Comparison of ENCODE assay signal across 11 mouse cellular contexts in genomic region chr6:91752884-91753283, GRCm38 (mm10).
DNase-seq lines count a peak whose midpoint lies in the region; ATAC-seq and TF ChIP-seq lines count a peak whose summit lies in the region.
"Had no signal": no experiment of that assay in that cellular context is flagged by ENCODE, and none has a peak within 500 bp of the region (broad histone marks: within the 10 kb centered on the region; RNA-seq: fewer than 3 reads in every experiment).

No protein-coding gene starts in this region.

- H3K36me3 ChIP-seq in heart, adult 2 months (ENCODE audit: control insufficient read depth, insufficient read depth, low read length), result peaks cover 4% of the 10 kb centered on the region
- H3K36me3 ChIP-seq in liver, embryonic 12.5 days, result peaks cover 86% of the 10 kb centered on the region
- H3K36me3 ChIP-seq in liver, embryonic 11.5 days (ENCODE audit: control insufficient read depth, insufficient read depth, low read length), result peaks cover 20% of the 10 kb centered on the region
- H3K36me3 ChIP-seq in heart, embryonic 16.5 days (ENCODE audit: control insufficient read depth, insufficient read depth), result peaks cover 41% of the 10 kb centered on the region

- H3K27ac ChIP-seq in heart, adult 2 months, result peak overlapping the region; percentile 56
- H3K27ac ChIP-seq in liver, embryonic 12.5 days, result 0 out of 2 replicates have a peak overlapping the region, but pooled peaks have one; percentile 4
- H3K27ac ChIP-seq in liver, embryonic 11.5 days (ENCODE audit: low read depth, low read length), result no peak overlapping the region
- peak overlapping the region; percentile 56 for H3K27ac ChIP-seq in heart, embryonic 16.5 days (ENCODE audit: low read length)

- no peak for TF ChIP-seq POLR2A in heart, adult 2 months (IDR thresholded peaks at IDR 0.05; ENCODE audit: insufficient read depth, low read depth, low read length)

- no peak for ATAC-seq in liver, embryonic 12.5 days
- ATAC-seq in liver, embryonic 11.5 days (replicated peaks; ENCODE audit: low FRiP score), result no peak
- ATAC-seq in heart, embryonic 16.5 days (replicated peaks; ENCODE audit: extremely low read depth, insufficient read depth, low FRiP score), result peak; percentile 53

- TF ChIP-seq EP300 in heart, adult 2 months (IDR thresholded peaks at IDR 0.05; ENCODE audit: insufficient read depth, low read depth, low read length), result no peak

- intact Hi-C loops in heart, adult 2 months (cut with DNase I), result no loop called here
- intact Hi-C loops in heart, postnatal 14 days (cut with DNase I), result no loop called here
- intact Hi-C loops in gastrocnemius, postnatal 36 days (cut with DNase I), result no loop called here

- WGBS in heart, adult 2 months, result 39% methylated on average over 8 of the region's 8 CpGs
- 74% methylated on average over 8 of the region's 8 CpGs for WGBS in liver, embryonic 12.5 days (ENCODE audit: insufficient replicate concordance)
- 78% methylated on average over 8 of the region's 8 CpGs for WGBS in liver, embryonic 11.5 days
- 59% methylated on average over 8 of the region's 8 CpGs for WGBS in heart, embryonic 16.5 days

- H3K9ac ChIP-seq in heart, adult 2 months (ENCODE audit: low read depth, low read length), result 0 out of 2 replicates have a peak overlapping the region, but pooled peaks have one; percentile 2
- H3K9ac ChIP-seq in liver, embryonic 12.5 days, result no peak overlapping the region
- no peak overlapping the region for H3K9ac ChIP-seq in liver, embryonic 11.5 days (ENCODE audit: low read depth, low read length)
- no peak overlapping the region for H3K9ac ChIP-seq in heart, embryonic 16.5 days (ENCODE audit: low read length)

- no peaks in the 10 kb centered on the region for H3K9me3 ChIP-seq in liver, embryonic 12.5 days (replicated peaks)
- no peaks in the 10 kb centered on the region for H3K9me3 ChIP-seq in liver, embryonic 11.5 days (ENCODE audit: control insufficient read depth, low read length)
- no peaks in the 10 kb centered on the region; the same call in 1 of the 2 replicates for H3K9me3 ChIP-seq in heart, embryonic 16.5 days (replicated peaks; ENCODE audit: control insufficient read depth, low read length)

- DNase-seq in heart, adult 2 months, result no peak
- no peak for DNase-seq in heart, postnatal 14 days
- no peak for DNase-seq in liver, embryonic 11.5 days (ENCODE audit: low spot score)
- peak; percentile 78 to 87 for DNase-seq in kidney, postnatal 36 days
- DNase-seq in gastrocnemius, adult 8-10 months (ENCODE audit: low spot score in 2 of 2), result no peak
- DNase-seq in gastrocnemius, postnatal 36 days, result no peak
- DNase-seq: cerebellum, adult 11 months; lung, postnatal 36 days; thymus, adult 2 months had no signal

- no peak for TF ChIP-seq CTCF in heart, adult 2 months (IDR thresholded peaks at IDR 0.05)

- no peaks in the 10 kb centered on the region for H3K79me2 ChIP-seq in heart, adult 2 months (replicated peaks; ENCODE audit: control insufficient read depth, insufficient read depth, low read length)

- H3K4me2 ChIP-seq in liver, embryonic 12.5 days, result no peak overlapping the region
- no peak overlapping the region for H3K4me2 ChIP-seq in liver, embryonic 11.5 days
- no peak overlapping the region for H3K4me2 ChIP-seq in heart, embryonic 16.5 days (ENCODE audit: low read depth, low read length)

- no peak overlapping the region for H3K4me3 ChIP-seq in heart, adult 2 months
- H3K4me3 ChIP-seq in liver, embryonic 12.5 days, result no peak overlapping the region
- H3K4me3 ChIP-seq in liver, embryonic 11.5 days (ENCODE audit: low read depth, low read length), result no peak overlapping the region
- H3K4me3 ChIP-seq in heart, embryonic 16.5 days (ENCODE audit: low read length), result no peak overlapping the region

- H3K27me3 ChIP-seq in heart, adult 2 months (ENCODE audit: control insufficient read depth, insufficient read depth, low read length), result no peaks in the 10 kb centered on the region
- no peaks in the 10 kb centered on the region for H3K27me3 ChIP-seq in liver, embryonic 12.5 days (replicated peaks)
- no peaks in the 10 kb centered on the region for H3K27me3 ChIP-seq in liver, embryonic 11.5 days (replicated peaks; ENCODE audit: control insufficient read depth, insufficient read depth, low read length)
- H3K27me3 ChIP-seq in heart, embryonic 16.5 days (ENCODE audit: control insufficient read depth, insufficient read depth, low read length), result no peaks in the 10 kb centered on the region

- peaks cover 10% of the 10 kb centered on the region for H3K4me1 ChIP-seq in heart, adult 2 months (ENCODE audit: control insufficient read depth, insufficient read depth, low read length)
- H3K4me1 ChIP-seq in liver, embryonic 12.5 days, result no peaks in the 10 kb centered on the region; the same call in 1 of the 2 replicates
- no peaks in the 10 kb centered on the region for H3K4me1 ChIP-seq in liver, embryonic 11.5 days (replicated peaks; ENCODE audit: control insufficient read depth, insufficient read depth, low read length)
- peaks cover 5% of the 10 kb centered on the region for H3K4me1 ChIP-seq in heart, embryonic 16.5 days (ENCODE audit: control insufficient read depth, insufficient read depth, low read length)

Comparison
In these comparisons a context has a peak if more than half of its experiments do, and no peak if none do; other contexts are left out.
1. DNase-seq: peak in kidney, postnatal 36 days (2 of 2); none in heart, adult 2 months (0 of 2), heart, postnatal 14 days (0 of 2), liver, embryonic 11.5 days (single experiment), gastrocnemius, adult 8-10 months (0 of 2) and gastrocnemius, postnatal 36 days (0 of 2).